Comparison of ENCODE assay signal across 10 mouse cellular contexts in the genomic region with DNA sequence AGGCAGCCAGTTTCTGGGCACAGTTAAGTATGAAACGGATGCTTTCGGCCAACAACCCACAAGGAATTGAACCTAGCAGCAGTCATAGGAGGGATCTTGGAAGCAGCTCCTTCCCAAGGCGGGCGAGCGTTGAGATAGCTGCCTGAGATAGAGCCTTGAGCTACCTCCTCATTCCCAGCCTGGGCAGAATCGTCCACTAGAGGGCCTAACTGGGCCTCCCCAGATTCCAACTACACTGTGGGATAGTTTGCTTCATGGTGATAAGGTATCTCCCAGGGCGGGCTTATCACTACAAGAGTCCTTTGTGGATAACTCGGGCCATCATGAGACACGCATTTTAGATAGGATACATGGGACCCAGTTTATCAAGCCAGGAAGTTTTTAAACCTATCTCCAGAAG. TPM values are rescaled to one million over a fixed set of nuclear protein-coding genes. Genes with fewer than 3 reads are reported as not detected.
DNase-seq lines count a peak whose midpoint lies in the region; ATAC-seq and TF ChIP-seq lines count a peak whose summit lies in the region.
"Had no signal": no experiment of that assay in that cellular context is flagged by ENCODE, and none has a peak within 500 bp of the region (broad histone marks: within the 10 kb centered on the region; RNA-seq: fewer than 3 reads in every experiment).

No protein-coding gene starts in this region.

- no peak overlapping the region for H3K27ac ChIP-seq in gastrocnemius, adult 2 months
- H3K27ac ChIP-seq in heart, embryonic 16.5 days (ENCODE audit: low read length) = peak overlapping the region; percentile 55
- H3K27ac ChIP-seq in forebrain, embryonic 16.5 days (ENCODE audit: low read length) = no peak overlapping the region
- H3K27ac ChIP-seq: embryonic facial prominence, embryonic 13.5 days had no signal

- peak; percentile 29; the same call in 1 of the 2 replicates for TF ChIP-seq CTCF in gastrocnemius, adult 2 months (IDR thresholded peaks at IDR 0.05)

- H3K9me3 ChIP-seq in heart, embryonic 16.5 days (replicated peaks; ENCODE audit: control insufficient read depth, low read length) = peaks cover 2% of the 10 kb centered on the region; the same call in 1 of the 2 replicates
- no peaks in the 10 kb centered on the region for H3K9me3 ChIP-seq in forebrain, embryonic 16.5 days (ENCODE audit: control insufficient read depth, low read length)
- H3K9me3 ChIP-seq: embryonic facial prominence, embryonic 13.5 days had no signal

- H3K4me2 ChIP-seq in heart, embryonic 16.5 days (ENCODE audit: low read depth, low read length) = no peak overlapping the region; the same call in 1 of the 2 replicates
- no peak overlapping the region for H3K4me2 ChIP-seq in forebrain, embryonic 16.5 days (ENCODE audit: low read length)
- H3K4me2 ChIP-seq: embryonic facial prominence, embryonic 13.5 days had no signal

- no peak for ATAC-seq in heart, embryonic 16.5 days (replicated peaks; ENCODE audit: extremely low read depth, insufficient read depth, low FRiP score)
- no peak for ATAC-seq in forebrain, embryonic 16.5 days

- 49% methylated on average over 9 of the region's 9 CpGs for WGBS in heart, embryonic 16.5 days
- 74% methylated on average over 9 of the region's 9 CpGs for WGBS in forebrain, embryonic 16.5 days

- no peaks in the 10 kb centered on the region for H3K36me3 ChIP-seq in heart, embryonic 16.5 days (ENCODE audit: control insufficient read depth, insufficient read depth)
- no peaks in the 10 kb centered on the region for H3K36me3 ChIP-seq in forebrain, embryonic 16.5 days (ENCODE audit: control insufficient read depth, insufficient read depth)
- H3K36me3 ChIP-seq: embryonic facial prominence, embryonic 13.5 days had no signal

- H3K4me3 ChIP-seq in gastrocnemius, adult 2 months = no peak overlapping the region
- no peak overlapping the region for H3K4me3 ChIP-seq in heart, embryonic 16.5 days (ENCODE audit: low read length)
- no peak overlapping the region for H3K4me3 ChIP-seq in forebrain, embryonic 16.5 days (replicated peaks; ENCODE audit: low read length)
- H3K4me3 ChIP-seq: embryonic facial prominence, embryonic 13.5 days had no signal

- peaks cover 18% of the 10 kb centered on the region for H3K4me1 ChIP-seq in heart, embryonic 16.5 days (ENCODE audit: control insufficient read depth, insufficient read depth, low read length)
- no peaks in the 10 kb centered on the region for H3K4me1 ChIP-seq in forebrain, embryonic 16.5 days (replicated peaks; ENCODE audit: control insufficient read depth, insufficient read depth, low read length)
- H3K4me1 ChIP-seq: embryonic facial prominence, embryonic 13.5 days had no signal

- no peaks in the 10 kb centered on the region for H3K27me3 ChIP-seq in heart, embryonic 16.5 days (ENCODE audit: control insufficient read depth, insufficient read depth, low read length)
- no peaks in the 10 kb centered on the region for H3K27me3 ChIP-seq in forebrain, embryonic 16.5 days (replicated peaks; ENCODE audit: control insufficient read depth, insufficient read depth, low read length)
- H3K27me3 ChIP-seq: embryonic facial prominence, embryonic 13.5 days had no signal

- no peak for DNase-seq in gastrocnemius, adult 2 months
- DNase-seq in gastrocnemius, postnatal 14 days = no peak
- peak; percentile 20 to 41 for DNase-seq in left cerebral cortex, postnatal 14 days (ENCODE audit: low spot score in 2 of 2)
- DNase-seq in left cerebral cortex, postnatal 10 days (ENCODE audit: extremely low spot score in 1 of 2, low spot score in 2 of 2) = no peak
- peak; percentile 56 for DNase-seq in ES-CJ7 (ENCODE audit: low read depth, low spot score)
- no peak for DNase-seq in embryo, embryonic 11 days
- DNase-seq: layer of hippocampus, adult 9-11 months had no signal

- H3K9ac ChIP-seq in heart, embryonic 16.5 days (ENCODE audit: low read length) = no peak overlapping the region
- no peak overlapping the region for H3K9ac ChIP-seq in forebrain, embryonic 16.5 days (replicated peaks; ENCODE audit: low read depth, low read length)
- H3K9ac ChIP-seq: embryonic facial prominence, embryonic 13.5 days had no signal

- intact Hi-C loops in gastrocnemius, adult 2 months (cut with DNase I) = no loop called here
- intact Hi-C loops in gastrocnemius, postnatal 14 days (cut with DNase I; ENCODE audit: low total_unique reads) = no loop called here
- intact Hi-C loops in left cerebral cortex, postnatal 14 days (cut with DNase I) = no loop called here
- intact Hi-C loops in left cerebral cortex, postnatal 10 days (cut with DNase I) = no loop called here

RNA-seq across cellular contexts. Expression of a gene that starts 35.9 kb away (rescaled TPM):
- total RNA-seq in gastrocnemius, adult 2 months (2021) = 100 to 1,000 TPM; 111 to 122 TPM
- 10 to 100 TPM; 79.7 to 84.1 TPM for total RNA-seq in gastrocnemius, postnatal 14 days (2021)
- 100 to 1,000 TPM; 111 to 120 TPM for total RNA-seq in left cerebral cortex, postnatal 14 days (2021)
- 100 to 1,000 TPM; 131 to 137 TPM for total RNA-seq in left cerebral cortex, postnatal 10 days (2021)
- polyA plus RNA-seq in heart, embryonic 16.5 days (2015; fragmentation: Nextera tagmentation; extraction: Ambion mirVana) = 62.4 and 65.0 TPM in 2 replicates
- polyA plus RNA-seq in forebrain, embryonic 16.5 days (2015; fragmentation: Nextera tagmentation; extraction: Ambion mirVana) = 84.9 and 104 TPM in 2 replicates

Comparison
In these comparisons a context has a peak if more than half of its experiments do, and no peak if none do; other contexts are left out.
1. DNase-seq: peak in left cerebral cortex, postnatal 14 days (2 of 2) and ES-CJ7 (single experiment); none in gastrocnemius, adult 2 months (single experiment), gastrocnemius, postnatal 14 days (single experiment), left cerebral cortex, postnatal 10 days (0 of 2) and embryo, embryonic 11 days (single experiment).